Mouse (Mus musculus) limb, embryonic 14.5 days (tissue): Measurements from ENCODE around the gene Mapk1ip1l. TPM values are rescaled to one million over a fixed set of nuclear protein-coding genes. Genes with fewer than 3 reads are reported as not detected.

Experiments used
- ATAC-seq: fragments of 200-750 bp; cut with Nextera tagmentation; 2 replicates; pipeline ENCODE4 v1.8.0; 2017; ENCODE audit warnings: low read depth, moderate number of reproducible peaks, moderate TSS enrichment; ENCODE audit not compliant: low FRiP score
- DNase-seq: peaks from one replicate; pipeline ENCODE4 v3.0.0-alpha.2; 2015; ENCODE audit warnings: low spot score
- H3K27ac ChIP-seq: fragments of 300-500 bp; sonication (generic); replicated peaks from 2 replicates; pipeline ENCODE4 v1.5.1; 2014; ENCODE audit warnings: low read depth, mild to moderate bottlenecking, low read length, moderate library complexity, mixed read lengths
- H3K27me3 ChIP-seq: fragments of 300-500 bp; sonication (generic); 2 replicates; pipeline ENCODE4 v1.6.1; 2014; ENCODE audit warnings: low read length, mixed read lengths; ENCODE audit not compliant: control insufficient read depth, insufficient read depth
- H3K36me3 ChIP-seq: fragments of 300-500 bp; sonication (generic); 2 replicates; pipeline ENCODE4 v1.6.1; 2014; ENCODE audit warnings: mild to moderate bottlenecking, low read length, moderate library complexity, mixed read lengths; ENCODE audit not compliant: control insufficient read depth, insufficient read depth
- H3K4me1 ChIP-seq: fragments of 300-500 bp; sonication (generic); 2 replicates; pipeline ENCODE4 v1.6.1; 2014; ENCODE audit warnings: antibody characterized with exemption, low read length, mixed read lengths; ENCODE audit not compliant: control insufficient read depth, insufficient read depth
- H3K4me2 ChIP-seq: fragments of 300-500 bp; sonication (generic); replicated peaks from 2 replicates; pipeline ENCODE4 v1.6.1; 2014; ENCODE audit warnings: low read depth, mild to moderate bottlenecking, low read length, moderate library complexity; ENCODE audit not compliant: severe bottlenecking
- H3K4me3 ChIP-seq: fragments of 300-500 bp; sonication (generic); replicated peaks from 2 replicates; pipeline ENCODE4 v1.5.1; 2014; ENCODE audit warnings: low read length
- H3K9ac ChIP-seq: fragments of 300-500 bp; sonication (generic); 2 replicates; pipeline ENCODE4 v1.6.1; 2014; ENCODE audit warnings: mild to moderate bottlenecking, low read depth, low read length, moderate library complexity; ENCODE audit not compliant: severe bottlenecking
- H3K9me3 ChIP-seq: fragments of 300-500 bp; sonication (generic); 2 replicates; pipeline ENCODE4 v1.6.1; 2016; ENCODE audit warnings: low read length; ENCODE audit not compliant: control insufficient read depth
- POLR2A ChIP-seq: fragments of 200-500 bp; IDR thresholded peaks from 2 replicates; pipeline ENCODE4 v1.8.0; 2012; ENCODE audit warnings: inconsistent platforms, mild to moderate bottlenecking, moderate library complexity, borderline replicate concordance; ENCODE audit not compliant: insufficient read depth, insufficient read length; ENCODE audit errors: extremely low read depth
- WGBS: fragments of 180-500 bp; shearing (Covaris S2); extraction: QIAGEN DNeasy Blood & Tissue Kit; methylation state at CpG from one replicate; pipeline ENCODE4 v1.1.7; 2014; 5-methylcytosine and 5-hydroxymethylcytosine counted together
- polyA plus RNA-seq, 2 experiments: library from polyadenylated mRNA; depleted of rRNA in 1 of 2; stranded (reverse) in 1 of 2; unstranded in 1 of 2; fragments of >200 nt; fragmentation: Nextera tagmentation in 1 of 2; extraction: Ambion mirVana in 1 of 2; gene quantifications; 2 replicates each; pipeline versions ENCODE4 v1.2.1 to v1.2.3; 2012 to 2014

The Mapk1ip1l gene
- polyA plus RNA-seq, 2 experiments: 62.6 to 74.6 TPM

- DNase-seq (peak; percentile 10), ATAC-seq (no peak)
- Histone ChIP-seq H3K9ac (no peak overlapping the region), H3K27ac (no peak overlapping the region), H3K4me3 (no peak overlapping the region), H3K9me3 (no peaks in the 10 kb centered on the region), H3K4me2 (no peak overlapping the region), H3K27me3 (no peaks in the 10 kb centered on the region), H3K4me1 (peaks cover 2% of the 10 kb centered on the region), H3K36me3 (no peaks in the 10 kb centered on the region)
- WGBS: 49% methylated on average over 7 of the region's 7 CpGs
- no peak for TF ChIP-seq POLR2A
Measured at GRCm38 (mm10) chr14:47366881-47367321, 68.8 kb downstream of the Mapk1ip1l start.

GRCm38 (mm10) chr14:47367461-47367860 is 69.4 kb downstream of the Mapk1ip1l start, which contains the start of gene Lgals3:
TSS of gene Lgals3 (plus strand) at chr14:47367751.
- Histone ChIP-seq H3K27me3 (no peaks in the 10 kb centered on the region), H3K9me3 (no peaks in the 10 kb centered on the region), H3K36me3 (no peaks in the 10 kb centered on the region), H3K4me3 (no peak within 1 kb of the TSS), H3K27ac (no peak within 1 kb of the TSS), H3K9ac (no peak within 1 kb of the TSS), H3K4me1 (peaks cover 2% of the 10 kb centered on the region), H3K4me2 (no peak within 1 kb of the TSS)
- TF ChIP-seq POLR2A: no peak
- 44% methylated on average over 9 of the region's 9 CpGs for WGBS
- DNase-seq (peak; percentile 58), ATAC-seq (peak; percentile 74)

- no peak overlapping the region for H3K9ac ChIP-seq
- WGBS: 86% methylated on average over 5 of the region's 5 CpGs
- no peaks in the 10 kb centered on the region for H3K9me3 ChIP-seq
- H3K4me1 ChIP-seq: peaks cover 10% of the 10 kb centered on the region
- H3K27me3 ChIP-seq: peaks cover 9% of the 10 kb centered on the region
- no peak for DNase-seq
- TF ChIP-seq POLR2A: no peak
- no peak overlapping the region for H3K4me2 ChIP-seq
- H3K27ac ChIP-seq: no peak overlapping the region
- no peak overlapping the region for H3K4me3 ChIP-seq
- H3K36me3 ChIP-seq: no peaks in the 10 kb centered on the region
- no peak for ATAC-seq
Measured at GRCm38 (mm10) chr14:47369741-47370140, 71.7 kb downstream of the Mapk1ip1l start.

GRCm38 (mm10) chr14:47370790-47371189 is 72.7 kb downstream of the Mapk1ip1l start:
- Histone ChIP-seq H3K4me1 (peaks cover 10% of the 10 kb centered on the region), H3K27me3 (peaks cover 9% of the 10 kb centered on the region), H3K4me3 (no peak overlapping the region), H3K4me2 (no peak overlapping the region), H3K27ac (no peak overlapping the region), H3K9ac (no peak overlapping the region), H3K36me3 (no peaks in the 10 kb centered on the region), H3K9me3 (no peaks in the 10 kb centered on the region)
- DNase-seq: no peak
- TF ChIP-seq POLR2A: no peak
- no peak for ATAC-seq
- 53% methylated on average over 3 of the region's 3 CpGs for WGBS

- no peak overlapping the region for H3K4me3 ChIP-seq
- H3K9me3 ChIP-seq: no peaks in the 10 kb centered on the region
- no peak for TF ChIP-seq POLR2A
- 69% methylated on average over 6 of the region's 6 CpGs for WGBS
- no peak overlapping the region for H3K27ac ChIP-seq
- DNase-seq: no peak
- H3K9ac ChIP-seq: no peak overlapping the region
- peaks cover 10% of the 10 kb centered on the region for H3K4me1 ChIP-seq
- peaks cover 9% of the 10 kb centered on the region for H3K27me3 ChIP-seq
- H3K4me2 ChIP-seq: no peak overlapping the region
- no peaks in the 10 kb centered on the region for H3K36me3 ChIP-seq
- no peak for ATAC-seq
Measured at GRCm38 (mm10) chr14:47371689-47372088, 73.6 kb downstream of the Mapk1ip1l start.

Other genes with a start within 250 kb of the Mapk1ip1l start
- 1.3 TPM in 2 replicates for gene Gch1, start 108.9 kb upstream of the Mapk1ip1l start, polyA plus RNA-seq (2012; rRNA removed)
- 0.99 and 1.5 TPM in 2 replicates for gene Gch1, start 108.9 kb upstream of the Mapk1ip1l start, polyA plus RNA-seq (2014; fragmentation: Nextera tagmentation; extraction: Ambion mirVana)
- 22.0 and 29.6 TPM in 2 replicates for gene Wdhd1, start 21.4 kb upstream of the Mapk1ip1l start, polyA plus RNA-seq (2012; rRNA removed)
- gene Wdhd1, start 21.4 kb upstream of the Mapk1ip1l start, polyA plus RNA-seq (2014; fragmentation: Nextera tagmentation; extraction: Ambion mirVana): 22.9 and 26.2 TPM in 2 replicates
- 7.5 and 7.6 TPM in 2 replicates for gene Socs4, start 21.3 kb upstream of the Mapk1ip1l start, polyA plus RNA-seq (2012; rRNA removed)
- gene Socs4, start 21.3 kb upstream of the Mapk1ip1l start, polyA plus RNA-seq (2014; fragmentation: Nextera tagmentation; extraction: Ambion mirVana): 4.0 and 4.7 TPM in 2 replicates
- 49.4 and 53.3 TPM in 2 replicates for gene Lgals3, start 69.5 kb downstream of the Mapk1ip1l start, polyA plus RNA-seq (2012; rRNA removed)
- gene Lgals3, start 69.5 kb downstream of the Mapk1ip1l start, polyA plus RNA-seq (2014; fragmentation: Nextera tagmentation; extraction: Ambion mirVana): 84.1 and 111 TPM in 2 replicates
- gene Dlgap5, start 120.1 kb downstream of the Mapk1ip1l start, polyA plus RNA-seq (2012; rRNA removed): 29.3 and 37.9 TPM in 2 replicates
- 32.5 and 40.9 TPM in 2 replicates for gene Dlgap5, start 120.1 kb downstream of the Mapk1ip1l start, polyA plus RNA-seq (2014; fragmentation: Nextera tagmentation; extraction: Ambion mirVana)
- 19.0 and 20.7 TPM in 2 replicates for gene Fbxo34, start 152.2 kb downstream of the Mapk1ip1l start, polyA plus RNA-seq (2012; rRNA removed)
- gene Fbxo34, start 152.2 kb downstream of the Mapk1ip1l start, polyA plus RNA-seq (2014; fragmentation: Nextera tagmentation; extraction: Ambion mirVana): 26.0 and 27.1 TPM in 2 replicates